Comparison of ENCODE assay signal across 21 mouse cellular contexts in the genomic region with DNA sequence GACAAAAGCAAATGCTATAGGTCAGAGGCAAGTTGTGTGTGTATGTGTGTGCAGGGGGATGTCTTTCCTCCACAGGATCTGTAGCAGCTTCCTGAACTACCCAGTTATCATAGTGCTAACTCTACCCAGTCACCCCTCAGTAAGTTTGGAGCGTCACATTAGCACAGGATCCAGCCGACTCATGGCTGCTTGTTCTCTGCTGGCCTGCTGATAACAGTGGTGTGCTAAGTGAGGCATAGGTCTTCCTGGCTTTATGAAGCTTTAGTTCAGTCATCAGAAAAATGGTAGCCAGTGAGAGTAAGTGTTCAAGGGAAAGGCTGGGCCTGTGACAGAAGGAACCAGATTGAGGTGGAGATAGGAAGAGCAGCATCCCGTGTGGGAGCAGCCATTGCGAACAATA. TPM values are rescaled to one million over a fixed set of nuclear protein-coding genes. Genes with fewer than 3 reads are reported as not detected.
DNase-seq lines count a peak whose midpoint lies in the region; ATAC-seq and TF ChIP-seq lines count a peak whose summit lies in the region.
"Had no signal": no experiment of that assay in that cellular context is flagged by ENCODE, and none has a peak within 500 bp of the region (broad histone marks: within the 10 kb centered on the region; RNA-seq: fewer than 3 reads in every experiment).

No protein-coding gene starts in this region.

- no peak for DNase-seq in hindbrain, embryonic 10.5 days (ENCODE audit: low spot score)
- DNase-seq in hindbrain, embryonic 14.5 days (ENCODE audit: low spot score), result no peak
- DNase-seq in c-Kit-negative CD71-positive TER-119-positive erythroid progenitor cells, embryonic 14.5 days (ENCODE audit: low read depth, low spot score), result peak; percentile 64
- DNase-seq in liver, embryonic 13.5 days, result peak; percentile 74
- no peak for DNase-seq in cerebellum, adult 9-10 months
- DNase-seq in layer of hippocampus, adult 2 months (ENCODE audit: low spot score in 2 of 2), result no peak
- no peak for DNase-seq in natural killer cell, adult 2 months (ENCODE audit: low spot score in 2 of 2)
- DNase-seq: adrenal gland, postnatal 25 days; cerebellum, adult 9-11 months; gastrocnemius, postnatal 14 days; heart, postnatal 4 days; kidney, adult 18-20 months; kidney, postnatal 10 days; thymus, postnatal 14 days had no signal

- H3K4me1 ChIP-seq in hindbrain, embryonic 10.5 days (replicated peaks), result no peaks in the 10 kb centered on the region
- H3K4me1 ChIP-seq in hindbrain, embryonic 14.5 days (replicated peaks; ENCODE audit: control insufficient read depth, insufficient read depth, low read length), result no peaks in the 10 kb centered on the region
- peaks cover 47% of the 10 kb centered on the region for H3K4me1 ChIP-seq in liver, embryonic 13.5 days (replicated peaks)
- H3K4me1 ChIP-seq: limb, embryonic 12.5 days; lung, embryonic 15.5 days had no signal

- H3K27me3 ChIP-seq in hindbrain, embryonic 10.5 days (ENCODE audit: insufficient read depth, poor library complexity, severe bottlenecking), result no peaks in the 10 kb centered on the region
- H3K27me3 ChIP-seq in hindbrain, embryonic 14.5 days (ENCODE audit: control insufficient read depth, insufficient read depth, low read length), result no peaks in the 10 kb centered on the region
- H3K27me3 ChIP-seq in liver, embryonic 13.5 days, result no peaks in the 10 kb centered on the region
- H3K27me3 ChIP-seq: limb, embryonic 12.5 days; lung, embryonic 15.5 days; Patski had no signal

- 96% methylated on average over 4 of the region's 4 CpGs for WGBS in hindbrain, embryonic 10.5 days
- 97% methylated on average over 4 of the region's 4 CpGs for WGBS in hindbrain, embryonic 14.5 days
- 28% methylated on average over 4 of the region's 4 CpGs for WGBS in liver, embryonic 13.5 days (ENCODE audit: insufficient replicate concordance)

- no peak overlapping the region for H3K9ac ChIP-seq in hindbrain, embryonic 14.5 days
- peak overlapping the region; percentile 56 for H3K9ac ChIP-seq in liver, embryonic 13.5 days
- H3K9ac ChIP-seq: limb, embryonic 12.5 days; lung, embryonic 15.5 days had no signal

- H3K27ac ChIP-seq in hindbrain, embryonic 10.5 days, result 0 out of 2 replicates have a peak overlapping the region, but pooled peaks have one; percentile 6
- no peak overlapping the region for H3K27ac ChIP-seq in hindbrain, embryonic 14.5 days
- peak overlapping the region; percentile 93 for H3K27ac ChIP-seq in liver, embryonic 13.5 days
- H3K27ac ChIP-seq in layer of hippocampus, adult 2 months, result no peak overlapping the region
- H3K27ac ChIP-seq: heart, embryonic 10.5 days; limb, embryonic 12.5 days; lung, embryonic 15.5 days had no signal

- H3K4me3 ChIP-seq in hindbrain, embryonic 10.5 days, result no peak overlapping the region
- H3K4me3 ChIP-seq in hindbrain, embryonic 14.5 days (replicated peaks; ENCODE audit: low read length), result no peak overlapping the region
- no peak overlapping the region for H3K4me3 ChIP-seq in liver, embryonic 13.5 days (replicated peaks)
- H3K4me3 ChIP-seq in layer of hippocampus, adult 2 months, result no peak overlapping the region
- H3K4me3 ChIP-seq: heart, embryonic 10.5 days; limb, embryonic 12.5 days; lung, embryonic 15.5 days had no signal

- no peak for ATAC-seq in hindbrain, embryonic 14.5 days (ENCODE audit: low FRiP score)
- ATAC-seq in liver, embryonic 13.5 days (ENCODE audit: low read depth), result peak; percentile 94
- ATAC-seq in megakaryocyte-erythroid progenitor cell, adult 5-6 weeks (replicated peaks; ENCODE audit: low FRiP score, low TSS enrichment, poor library complexity, severe bottlenecking), result peak; percentile 76
- ATAC-seq: activated CD4-positive, CD25-positive, alpha-beta regulatory T cell, adult 4 months; Patski had no signal

- no peak overlapping the region for H3K4me2 ChIP-seq in hindbrain, embryonic 14.5 days (replicated peaks)
- peak overlapping the region; percentile 13; the same call in 1 of the 2 replicates for H3K4me2 ChIP-seq in liver, embryonic 13.5 days
- H3K4me2 ChIP-seq: limb, embryonic 12.5 days; lung, embryonic 15.5 days; midbrain, embryonic 11.5 days had no signal

- no peaks in the 10 kb centered on the region for H3K9me3 ChIP-seq in hindbrain, embryonic 10.5 days
- no peaks in the 10 kb centered on the region for H3K9me3 ChIP-seq in hindbrain, embryonic 14.5 days (ENCODE audit: control insufficient read depth, low read length)
- H3K9me3 ChIP-seq in liver, embryonic 13.5 days (replicated peaks), result no peaks in the 10 kb centered on the region
- H3K9me3 ChIP-seq: heart, embryonic 10.5 days; limb, embryonic 12.5 days; lung, embryonic 15.5 days had no signal

- peaks cover 52% of the 10 kb centered on the region for H3K36me3 ChIP-seq in hindbrain, embryonic 10.5 days
- peaks cover 17% of the 10 kb centered on the region; the same call in 1 of the 2 replicates for H3K36me3 ChIP-seq in hindbrain, embryonic 14.5 days (replicated peaks; ENCODE audit: control insufficient read depth, insufficient read depth)
- H3K36me3 ChIP-seq in liver, embryonic 13.5 days, result peaks cover 7% of the 10 kb centered on the region; the same call in 1 of the 2 replicates
- H3K36me3 ChIP-seq: lung, embryonic 15.5 days had no signal

- TF ChIP-seq CTCF in layer of hippocampus, adult 2 months (conservative IDR thresholded peaks at IDR 0.05), result no peak

RNA-seq across cellular contexts. Expression of a gene that starts 16.1 kb away (rescaled TPM):
- polyA plus RNA-seq in hindbrain, embryonic 10.5 days (2016; fragmentation: Nextera tagmentation; extraction: Ambion mirVana), result 1.4 and 2.6 TPM in 2 replicates
- polyA plus RNA-seq in hindbrain, embryonic 14.5 days (2014; fragmentation: Nextera tagmentation; extraction: Ambion mirVana), result 2.6 and 5.3 TPM in 2 replicates
- 0.17 and 0.24 TPM in 2 replicates for polyA plus RNA-seq in liver, embryonic 13.5 days (2015; fragmentation: Nextera tagmentation; extraction: Ambion mirVana)
- 2.9 and 4.5 TPM in 2 replicates for total RNA-seq in megakaryocyte-erythroid progenitor cell, adult 5-6 weeks (2014; fragmentation: Nextera tagmentation)
- 0.38 TPM in 1 of 2 replicates, not detected in the other for total RNA-seq in megakaryocyte-erythroid progenitor cell, adult 5-6 weeks (2017)
- total RNA-seq in layer of hippocampus, adult 2 months (2021), result 1 to 10 TPM; 6.1 to 7.0 TPM

RNA-seq across cellular contexts. Expression of a gene that starts 25.3 kb away (rescaled TPM):
- polyA plus RNA-seq in hindbrain, embryonic 10.5 days (2016; fragmentation: Nextera tagmentation; extraction: Ambion mirVana), result 62.4 and 74.3 TPM in 2 replicates
- polyA plus RNA-seq in hindbrain, embryonic 14.5 days (2014; fragmentation: Nextera tagmentation; extraction: Ambion mirVana), result 34.1 and 36.5 TPM in 2 replicates
- polyA plus RNA-seq in liver, embryonic 13.5 days (2015; fragmentation: Nextera tagmentation; extraction: Ambion mirVana), result 21.7 and 28.8 TPM in 2 replicates
- total RNA-seq in megakaryocyte-erythroid progenitor cell, adult 5-6 weeks (2014; fragmentation: Nextera tagmentation), result 40.7 and 47.4 TPM in 2 replicates
- total RNA-seq in megakaryocyte-erythroid progenitor cell, adult 5-6 weeks (2017), result 30.6 and 38.2 TPM in 2 replicates
- 10 to 100 TPM; 43.2 to 52.5 TPM for total RNA-seq in layer of hippocampus, adult 2 months (2021)

Comparison
In these comparisons a context has a peak if more than half of its experiments do, and no peak if none do; other contexts are left out.
1. H3K27ac ChIP-seq: peak in hindbrain, embryonic 10.5 days (single experiment) and liver, embryonic 13.5 days (single experiment); none in hindbrain, embryonic 14.5 days (single experiment) and layer of hippocampus, adult 2 months (single experiment).
2. DNase-seq: peak in c-Kit-negative CD71-positive TER-119-positive erythroid progenitor cells, embryonic 14.5 days (single experiment) and liver, embryonic 13.5 days (single experiment); none in hindbrain, embryonic 10.5 days (single experiment), hindbrain, embryonic 14.5 days (single experiment), cerebellum, adult 9-10 months (single experiment), layer of hippocampus, adult 2 months (0 of 2) and natural killer cell, adult 2 months (0 of 2).